Mouse (Mus musculus) liver, embryonic 12.5 days (tissue): Measurements from ENCODE around the gene Irs1. TPM values are rescaled to one million over a fixed set of nuclear protein-coding genes. Genes with fewer than 3 reads are reported as not detected.

Experiments
- ATAC-seq: fragments of 200-750 bp; cut with Nextera tagmentation; 2 replicates; pipeline ENCODE4 v1.8.0; 2017; ENCODE audit warnings: moderate number of reproducible peaks, mild to moderate bottlenecking, moderate library complexity
- H3K27ac ChIP-seq: fragments of 300-500 bp; sonication (generic); 2 replicates; pipeline ENCODE4 v1.5.1; 2016; ENCODE audit warnings: mild to moderate bottlenecking
- H3K27me3 ChIP-seq: fragments of 300-500 bp; sonication (generic); replicated peaks from 2 replicates; pipeline ENCODE4 v1.6.1; 2016; ENCODE audit warnings: mild to moderate bottlenecking, moderate library complexity
- H3K36me3 ChIP-seq: fragments of 300-500 bp; sonication (generic); 2 replicates; pipeline ENCODE4 v1.6.1; 2016; ENCODE audit warnings: mild to moderate bottlenecking, moderate library complexity
- H3K4me1 ChIP-seq: fragments of 300-500 bp; sonication (generic); 2 replicates; pipeline ENCODE4 v1.6.1; 2016
- H3K4me2 ChIP-seq: fragments of 300-500 bp; sonication (generic); 2 replicates; pipeline ENCODE4 v1.6.1; 2016; ENCODE audit warnings: mild to moderate bottlenecking, moderate library complexity
- H3K4me3 ChIP-seq: fragments of 300-500 bp; sonication (generic); 2 replicates; pipeline ENCODE4 v1.5.1; 2016; ENCODE audit warnings: mild to moderate bottlenecking, moderate library complexity
- H3K9ac ChIP-seq: fragments of 300-500 bp; sonication (generic); 2 replicates; pipeline ENCODE4 v1.6.1; 2016; ENCODE audit warnings: mild to moderate bottlenecking, moderate library complexity
- H3K9me3 ChIP-seq: fragments of 300-500 bp; sonication (generic); replicated peaks from 2 replicates; pipeline ENCODE4 v1.6.1; 2016; ENCODE audit warnings: mild to moderate bottlenecking, moderate library complexity
- WGBS: fragments of 180-500 bp; shearing (Covaris S2); methylation state at CpG from one replicate; pipeline ENCODE4 v1.1.7; 2016; ENCODE audit not compliant: insufficient replicate concordance; 5-methylcytosine and 5-hydroxymethylcytosine counted together
- polyA plus RNA-seq: library from polyadenylated mRNA; unstranded; fragments of >200 nt; fragmentation: Nextera tagmentation; extraction: Ambion mirVana; gene quantifications from 2 replicates; pipeline ENCODE4 v1.2.1, GENCODE M21; 2016

Gene Irs1
- 1.8 and 1.9 TPM in 2 replicates for polyA plus RNA-seq

DNA sequence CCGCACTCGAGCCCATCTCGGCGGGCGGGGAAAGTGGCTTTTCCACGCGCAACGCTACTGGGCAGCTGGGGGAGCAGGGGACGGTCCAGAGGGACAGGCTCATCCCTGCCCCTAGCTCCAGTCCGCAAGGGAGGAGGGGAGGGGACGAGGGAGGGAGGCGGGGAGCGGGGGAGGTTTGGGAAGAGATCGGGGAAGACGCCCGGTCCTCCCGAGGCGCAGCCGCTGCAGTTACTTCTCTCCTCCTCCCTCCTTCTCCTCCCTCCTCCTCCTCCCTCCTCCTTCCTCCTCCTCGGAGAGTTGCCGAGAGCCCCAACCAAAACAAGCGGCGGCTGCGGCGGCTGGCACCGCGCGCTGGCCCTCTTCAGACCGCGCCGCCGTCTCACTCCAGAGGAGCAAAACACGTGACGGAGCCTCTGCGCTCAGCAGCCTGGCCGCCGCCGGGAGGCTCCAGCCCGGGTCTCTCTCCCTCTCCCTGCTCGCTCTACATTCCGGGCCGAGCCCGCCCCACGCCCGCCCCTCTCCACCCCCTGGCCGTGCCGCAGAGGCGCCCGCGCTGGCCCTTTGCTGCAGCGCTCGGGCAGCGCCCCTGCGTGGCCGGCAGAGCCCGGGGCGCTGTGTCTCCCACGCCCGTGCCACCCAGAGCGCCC lies at the start of gene Irs1:
Gene Irs1 (minus strand): TSS at position 266 of the 647 bp plus-strand sequence.
- H3K4me1 ChIP-seq, result peaks cover 9% of the 10 kb centered on the region; the same call in 1 of the 2 replicates
- peak within 1 kb of the TSS; percentile 52 for H3K27ac ChIP-seq
- H3K4me3 ChIP-seq, result peak within 1 kb of the TSS; percentile 57
- H3K9ac ChIP-seq, result peak within 1 kb of the TSS; percentile 53
- under 1% methylated on average over 53 of the region's 60 CpGs for WGBS
- peak; percentile 76 for ATAC-seq
- H3K9me3 ChIP-seq, result no peaks in the 10 kb centered on the region
- H3K4me2 ChIP-seq, result peak within 1 kb of the TSS; percentile 72
- peaks cover 16% of the 10 kb centered on the region for H3K36me3 ChIP-seq
- peaks cover 85% of the 10 kb centered on the region for H3K27me3 ChIP-seq

DNA sequence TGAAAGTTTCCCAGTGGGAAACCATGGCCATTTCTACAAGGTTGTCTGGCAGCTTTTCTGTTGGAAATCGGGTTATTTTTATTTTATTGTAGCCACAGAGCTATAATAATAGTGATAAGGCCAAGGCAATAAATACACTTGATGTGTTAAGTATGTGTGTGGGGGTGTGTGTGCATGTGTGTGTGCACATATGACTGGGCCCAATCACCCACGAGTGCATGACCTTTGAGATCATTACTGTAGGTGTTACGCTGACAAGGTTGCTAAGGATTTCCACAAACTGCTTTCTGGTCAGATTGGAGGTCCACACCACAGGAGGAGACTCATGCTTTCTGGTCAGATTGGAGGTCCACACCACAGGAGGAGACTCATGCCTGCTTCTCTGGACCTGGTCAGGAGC lies 43.3 kb upstream of the Irs1 start:
- Histone ChIP-seq H3K4me3 (no peak overlapping the region), H3K4me2 (no peak overlapping the region), H3K4me1 (peaks cover 14% of the 10 kb centered on the region), H3K27me3 (no peaks in the 10 kb centered on the region), H3K9me3 (no peaks in the 10 kb centered on the region), H3K27ac (no peak overlapping the region), H3K9ac (no peak overlapping the region), H3K36me3 (no peaks in the 10 kb centered on the region)
- 75% methylated on average over 3 of the region's 3 CpGs for WGBS
- no peak for ATAC-seq

DNA sequence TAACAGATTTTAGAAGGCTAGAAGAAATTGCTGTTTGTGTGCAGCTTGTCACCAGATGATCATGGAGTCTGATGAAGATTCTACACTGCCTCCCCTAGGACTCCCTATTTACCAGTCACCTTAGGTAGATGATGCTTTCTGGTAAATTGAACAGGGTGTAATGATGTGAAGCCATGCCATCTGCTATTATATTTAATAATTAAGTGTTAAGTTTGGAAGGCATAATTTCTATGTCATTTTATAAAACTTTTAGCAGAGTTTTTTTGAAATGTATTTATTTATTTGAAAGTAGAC lies 38.7 kb upstream of the Irs1 start:
- peaks cover 15% of the 10 kb centered on the region for H3K4me1 ChIP-seq
- H3K36me3 ChIP-seq, result no peaks in the 10 kb centered on the region
- H3K4me2 ChIP-seq, result no peak overlapping the region
- no peak overlapping the region for H3K27ac ChIP-seq
- H3K27me3 ChIP-seq, result no peaks in the 10 kb centered on the region
- no peak overlapping the region for H3K4me3 ChIP-seq
- no peak overlapping the region for H3K9ac ChIP-seq
- H3K9me3 ChIP-seq, result no peaks in the 10 kb centered on the region
- no peak for ATAC-seq

DNA sequence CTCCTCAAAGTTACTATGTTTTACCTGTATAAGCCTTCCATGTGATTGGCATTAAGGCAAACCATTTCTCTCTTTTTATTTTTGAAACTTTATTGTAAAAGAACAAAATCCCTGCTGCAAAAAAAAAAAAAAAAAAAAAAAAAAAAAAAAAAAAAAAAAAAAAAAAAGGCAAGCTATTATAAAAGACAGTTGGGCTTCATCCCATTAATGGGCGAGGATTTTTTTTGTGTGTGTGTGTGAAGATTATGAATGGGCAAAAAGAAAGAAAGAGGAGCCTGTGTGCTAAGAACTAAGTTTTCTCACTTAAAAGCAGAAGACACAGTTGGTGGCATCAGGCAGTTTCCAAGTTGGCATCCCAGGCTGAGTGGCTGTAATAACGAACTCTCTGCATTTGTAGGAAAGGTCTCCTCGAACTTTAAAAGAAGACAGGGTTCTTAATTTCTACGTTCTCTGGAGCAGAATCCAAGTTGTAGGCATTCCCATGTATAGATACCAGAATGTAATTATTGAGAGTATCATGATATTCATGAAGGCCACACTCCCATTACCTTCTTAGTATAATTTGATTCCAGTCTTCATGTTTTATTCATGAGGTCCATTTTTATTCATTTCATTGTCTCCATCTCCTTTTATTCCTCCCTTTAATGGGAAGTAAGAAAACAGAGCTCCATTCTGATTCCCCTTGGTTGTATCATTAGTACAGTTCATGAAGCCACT lies 38.2 kb upstream of the Irs1 start:
- Histone ChIP-seq H3K27me3 (no peaks in the 10 kb centered on the region), H3K9ac (no peak overlapping the region), H3K4me3 (no peak overlapping the region), H3K36me3 (no peaks in the 10 kb centered on the region), H3K4me1 (peaks cover 15% of the 10 kb centered on the region), H3K4me2 (no peak overlapping the region), H3K27ac (no peak overlapping the region), H3K9me3 (no peaks in the 10 kb centered on the region)
- ATAC-seq, result no peak
- 75% methylated on average over 4 of the region's 4 CpGs for WGBS

DNA sequence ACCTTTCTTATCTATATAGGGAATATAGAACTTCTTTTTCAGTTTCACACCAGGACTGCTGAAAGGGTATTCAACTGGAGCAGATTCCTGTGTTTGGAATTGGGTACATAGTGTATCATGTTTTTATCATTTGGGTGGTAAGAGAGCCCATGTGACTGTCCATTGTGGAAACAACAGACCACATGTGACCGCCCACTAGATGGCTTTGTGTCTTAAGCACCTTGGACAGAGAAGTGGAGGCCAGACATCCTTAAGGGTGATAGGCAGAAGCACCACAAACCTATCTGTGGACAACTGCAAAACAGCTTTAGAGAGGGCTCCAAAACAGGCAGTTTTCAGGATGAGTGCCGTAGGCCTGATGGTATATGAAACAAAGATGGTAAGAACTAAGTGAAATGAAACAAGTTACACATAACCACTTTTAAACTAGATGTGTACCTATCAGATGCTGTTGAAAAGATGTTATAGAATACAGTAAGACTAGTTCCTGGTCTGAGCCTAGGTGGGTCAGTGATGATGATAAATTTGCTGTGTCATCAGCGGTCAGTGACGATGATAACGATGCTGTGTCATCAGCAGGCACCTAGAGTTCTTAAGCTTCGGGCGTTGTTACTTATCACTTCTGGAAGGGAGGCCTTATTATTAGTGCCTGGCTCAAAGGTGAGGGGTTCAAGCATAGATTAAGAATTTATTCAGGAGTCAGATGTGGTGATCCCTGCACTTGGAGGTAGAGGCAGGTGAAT lies 37.0 kb upstream of the Irs1 start:
- H3K4me3 ChIP-seq, result no peak overlapping the region
- H3K36me3 ChIP-seq, result no peaks in the 10 kb centered on the region
- H3K4me2 ChIP-seq, result no peak overlapping the region
- H3K27ac ChIP-seq, result no peak overlapping the region
- no peaks in the 10 kb centered on the region for H3K9me3 ChIP-seq
- WGBS, result 77% methylated on average over 7 of the region's 7 CpGs
- no peak overlapping the region for H3K9ac ChIP-seq
- peak; percentile 61; the same call in 1 of the 2 replicates for ATAC-seq
- H3K27me3 ChIP-seq, result no peaks in the 10 kb centered on the region
- H3K4me1 ChIP-seq, result peaks cover 15% of the 10 kb centered on the region

DNA sequence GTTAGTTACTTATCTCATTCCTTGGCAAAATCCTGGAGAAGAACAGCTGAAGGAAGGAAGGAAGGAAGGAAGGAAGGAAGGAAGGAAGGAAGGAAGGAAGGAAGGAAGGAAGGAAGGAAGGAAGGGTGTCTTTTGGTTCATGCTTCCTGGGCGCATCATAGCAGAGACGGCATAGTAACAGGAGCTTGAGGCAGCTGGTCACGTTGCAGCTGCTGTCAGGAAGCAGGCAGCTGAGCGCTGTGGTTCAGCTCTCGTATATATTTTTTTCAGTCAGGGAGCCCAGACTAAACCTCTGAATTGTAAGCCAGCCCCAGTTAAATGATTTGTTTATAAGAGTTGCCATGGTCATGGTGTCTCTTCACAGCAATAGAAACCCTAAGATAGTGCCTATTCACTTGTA lies 34.9 kb upstream of the Irs1 start:
- WGBS, result 80% methylated on average over 5 of the region's 5 CpGs
- Histone ChIP-seq H3K4me1 (peaks cover 15% of the 10 kb centered on the region), H3K36me3 (no peaks in the 10 kb centered on the region), H3K4me2 (no peak overlapping the region), H3K9me3 (no peaks in the 10 kb centered on the region), H3K9ac (no peak overlapping the region), H3K4me3 (no peak overlapping the region), H3K27ac (no peak overlapping the region), H3K27me3 (no peaks in the 10 kb centered on the region)
- ATAC-seq, result no peak

DNA sequence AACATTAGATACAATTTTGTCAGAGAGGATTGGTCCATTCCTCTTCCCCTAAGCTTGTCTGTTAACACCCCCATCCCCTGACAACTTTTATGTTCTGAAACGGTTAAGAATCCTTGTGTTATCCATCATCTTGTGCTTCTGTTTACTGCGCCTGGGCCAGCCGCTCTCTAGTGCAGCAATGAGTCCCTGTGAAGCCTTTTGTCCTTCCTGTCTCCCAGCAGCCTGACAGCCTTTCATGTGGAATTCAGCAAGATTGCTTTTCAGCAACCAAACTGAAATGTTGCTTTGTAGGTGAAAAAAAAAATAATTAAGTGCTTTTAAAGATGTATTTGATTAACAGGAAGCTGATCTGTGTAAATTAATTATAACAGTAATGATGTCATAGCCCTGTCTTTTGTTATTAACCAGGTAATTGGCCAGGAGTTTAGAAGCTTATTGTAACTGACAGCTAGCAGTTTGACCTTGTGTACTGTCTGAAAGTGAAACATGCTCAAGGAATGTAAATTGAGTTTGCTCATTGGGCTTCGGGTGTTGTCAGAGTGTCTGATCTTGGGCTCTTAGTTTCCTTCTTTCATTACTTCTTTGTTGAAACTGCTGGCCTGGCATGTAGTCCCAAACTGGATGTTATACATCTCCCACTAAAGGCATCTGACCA lies 33.0 kb upstream of the Irs1 start:
- ATAC-seq, result no peak
- Histone ChIP-seq H3K4me3 (no peak overlapping the region), H3K9ac (no peak overlapping the region), H3K9me3 (no peaks in the 10 kb centered on the region), H3K4me2 (no peak overlapping the region), H3K36me3 (no peaks in the 10 kb centered on the region), H3K4me1 (peaks cover 15% of the 10 kb centered on the region), H3K27ac (no peak overlapping the region), H3K27me3 (no peaks in the 10 kb centered on the region)
- WGBS, result 74% methylated on average over 4 of the region's 4 CpGs

DNA sequence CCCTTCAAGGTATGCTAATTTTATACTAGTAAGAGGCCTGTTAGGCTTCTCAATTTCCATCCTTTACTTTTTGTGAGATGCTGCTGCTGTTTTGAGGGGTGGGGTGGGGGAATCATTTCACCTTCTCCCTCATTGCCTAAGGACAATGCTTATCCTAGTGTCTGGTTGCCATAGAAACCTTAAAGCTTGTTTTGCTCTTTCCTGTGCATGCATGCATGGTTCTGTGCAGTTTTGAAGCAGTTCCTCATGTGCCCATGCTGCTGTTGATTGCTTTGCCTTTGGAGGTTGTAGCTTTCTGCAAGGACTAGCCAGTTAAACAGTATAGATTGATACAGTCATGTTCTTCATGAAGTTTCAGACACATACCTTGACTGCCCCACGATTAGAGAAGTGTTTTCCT lies 30.2 kb upstream of the Irs1 start:
- Histone ChIP-seq H3K4me1 (peaks cover 12% of the 10 kb centered on the region), H3K27me3 (no peaks in the 10 kb centered on the region), H3K4me3 (no peak overlapping the region), H3K9ac (no peak overlapping the region), H3K9me3 (no peaks in the 10 kb centered on the region), H3K36me3 (no peaks in the 10 kb centered on the region), H3K4me2 (no peak overlapping the region), H3K27ac (no peak overlapping the region)
- ATAC-seq, result no peak
- WGBS, result 75% methylated on average over 1 of the region's 1 CpGs

DNA sequence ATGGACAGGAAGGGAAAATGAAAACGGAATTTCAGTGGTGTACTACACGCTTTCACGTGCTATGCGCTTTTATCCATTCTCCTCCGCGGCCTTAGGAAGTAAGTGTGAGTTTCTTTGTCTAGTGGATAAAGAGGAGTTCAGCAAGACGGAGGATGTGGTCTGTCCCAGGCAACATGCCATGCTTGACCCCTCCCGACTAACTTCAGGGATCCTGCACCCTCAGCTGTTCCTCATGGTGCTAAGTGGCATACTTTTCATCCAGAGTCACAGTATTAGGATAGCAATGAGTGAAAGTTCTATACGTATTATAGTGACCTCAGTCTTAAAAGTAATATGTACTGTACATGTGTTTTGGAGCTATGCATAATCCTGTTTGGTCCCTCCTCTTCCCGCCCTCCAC lies 29.6 kb upstream of the Irs1 start:
- no peak overlapping the region for H3K27ac ChIP-seq
- H3K9ac ChIP-seq, result no peak overlapping the region
- H3K4me3 ChIP-seq, result no peak overlapping the region
- H3K36me3 ChIP-seq, result no peaks in the 10 kb centered on the region
- no peak overlapping the region for H3K4me2 ChIP-seq
- WGBS, result 93% methylated on average over 10 of the region's 10 CpGs
- H3K4me1 ChIP-seq, result peaks cover 16% of the 10 kb centered on the region
- ATAC-seq, result no peak
- H3K27me3 ChIP-seq, result no peaks in the 10 kb centered on the region
- H3K9me3 ChIP-seq, result no peaks in the 10 kb centered on the region

DNA sequence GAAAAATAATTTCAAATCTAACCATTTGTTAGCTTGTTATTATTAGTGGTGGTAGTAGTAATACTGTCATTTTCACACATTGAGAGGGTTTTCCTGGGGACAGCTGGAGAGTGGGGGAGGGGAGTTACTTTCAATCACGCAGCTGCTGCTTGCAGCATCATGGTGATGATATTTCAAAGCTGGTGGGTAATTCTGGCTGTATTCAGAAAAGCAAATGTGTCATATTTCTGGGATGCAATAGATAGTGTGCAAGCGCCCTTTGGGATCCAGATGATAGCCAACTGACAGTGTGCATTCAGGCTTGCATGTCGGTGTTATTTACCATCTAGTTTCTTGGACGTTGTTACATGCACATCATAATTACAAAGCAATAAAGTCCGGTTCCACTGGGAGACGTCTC lies 29.2 kb upstream of the Irs1 start:
- Histone ChIP-seq H3K27ac (no peak overlapping the region), H3K4me3 (no peak overlapping the region), H3K9me3 (no peaks in the 10 kb centered on the region), H3K27me3 (no peaks in the 10 kb centered on the region), H3K9ac (no peak overlapping the region), H3K4me1 (peaks cover 17% of the 10 kb centered on the region), H3K4me2 (no peak overlapping the region), H3K36me3 (no peaks in the 10 kb centered on the region)
- WGBS, result 78% methylated on average over 6 of the region's 6 CpGs
- ATAC-seq, result no peak

DNA sequence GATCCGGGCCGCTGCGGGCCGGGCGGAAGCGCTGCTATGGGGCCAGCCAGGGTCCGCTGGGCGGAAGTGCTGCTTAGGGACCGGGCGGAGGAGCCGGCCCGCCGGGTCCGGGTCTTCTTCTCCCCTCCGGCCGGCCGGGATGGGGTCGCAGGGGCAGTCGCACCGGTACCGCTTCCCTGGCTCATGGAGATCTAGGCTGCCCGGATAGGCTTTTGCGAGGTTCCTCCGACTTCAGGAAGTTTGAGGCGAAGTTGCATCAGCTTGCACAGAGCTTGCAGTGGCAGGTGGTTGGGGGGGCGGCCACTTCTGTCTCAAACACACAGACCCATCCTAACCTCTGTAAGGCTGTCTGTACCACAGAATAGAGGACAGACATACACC lies 25.5 kb upstream of the Irs1 start:
- H3K4me2 ChIP-seq, result peak overlapping the region; percentile 75
- peak; percentile 70 for ATAC-seq
- peak overlapping the region; percentile 93 for H3K27ac ChIP-seq
- H3K36me3 ChIP-seq, result no peaks in the 10 kb centered on the region
- H3K9me3 ChIP-seq, result no peaks in the 10 kb centered on the region
- WGBS, result 0% methylated on average over 18 of the region's 26 CpGs
- peaks cover 17% of the 10 kb centered on the region for H3K4me1 ChIP-seq
- peak overlapping the region; percentile 86 for H3K9ac ChIP-seq
- H3K27me3 ChIP-seq, result peaks cover 10% of the 10 kb centered on the region
- peak overlapping the region; percentile 80 for H3K4me3 ChIP-seq
